Mouse (Mus musculus): ENCODE measurements around the gene Cpne7. TPM values are rescaled to one million over a fixed set of nuclear protein-coding genes. Genes with fewer than 3 reads are reported as not detected.

Cpne7 gene
- polyA plus RNA-seq, 1 experiment, result 7.1 TPM

DNA sequence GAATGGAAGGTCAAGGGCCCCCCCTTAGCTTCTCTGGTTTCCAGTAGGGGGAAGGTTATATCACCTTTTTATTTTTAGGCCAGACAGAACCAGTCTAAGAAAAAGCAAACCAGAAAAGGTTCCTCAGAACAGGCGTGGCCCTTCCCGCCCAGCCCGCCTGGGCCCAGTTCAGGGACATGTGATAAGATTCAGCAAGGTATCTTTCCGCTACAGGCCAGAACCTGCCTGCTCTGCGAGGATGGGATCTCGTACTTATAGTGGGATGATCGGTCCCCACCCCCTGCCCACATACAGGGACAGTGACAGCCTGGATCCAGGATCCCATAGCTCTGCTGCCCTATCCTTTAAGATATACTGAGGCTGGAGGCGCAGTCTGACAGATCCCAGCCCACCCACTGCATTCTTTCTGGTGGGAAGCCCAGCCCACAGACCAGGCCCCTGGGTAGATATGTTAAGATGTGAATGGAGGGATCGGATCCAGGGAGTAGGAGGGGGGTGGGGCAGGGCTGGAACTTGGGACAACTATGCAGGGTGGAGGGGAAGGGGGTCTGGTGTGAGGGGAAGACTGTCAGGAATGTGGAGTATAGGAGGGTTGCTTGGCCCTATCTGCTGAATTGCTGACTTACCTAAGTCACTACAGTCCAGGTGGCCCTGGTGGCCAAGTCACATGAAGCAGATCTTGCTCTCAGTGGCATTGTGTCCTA is 39.0 kb downstream of the Cpne7 start:
- 85% methylated on average over 9 of the region's 9 CpGs for WGBS
- Histone ChIP-seq H3K4me3 (replicated peaks; ENCODE audit: insufficient read depth, low read depth, low read length) (no peak overlapping the region), H3K27me3 (ENCODE audit: control insufficient read depth, insufficient read depth, low read length) (no peaks in the 10 kb centered on the region), H3K27ac (ENCODE audit: insufficient read depth, low read length) (no peak overlapping the region), H3K4me1 (ENCODE audit: control insufficient read depth, insufficient read depth, low read length) (no peaks in the 10 kb centered on the region)
- no peak for TF ChIP-seq CTCF (IDR thresholded peaks at IDR 0.05; ENCODE audit: borderline replicate concordance, insufficient read depth, low read depth, low read length)
- TF ChIP-seq POLR2A (IDR thresholded peaks at IDR 0.05; ENCODE audit: borderline replicate concordance, insufficient read depth, low read length), result no peak
- DNase-seq, result no peak

DNA sequence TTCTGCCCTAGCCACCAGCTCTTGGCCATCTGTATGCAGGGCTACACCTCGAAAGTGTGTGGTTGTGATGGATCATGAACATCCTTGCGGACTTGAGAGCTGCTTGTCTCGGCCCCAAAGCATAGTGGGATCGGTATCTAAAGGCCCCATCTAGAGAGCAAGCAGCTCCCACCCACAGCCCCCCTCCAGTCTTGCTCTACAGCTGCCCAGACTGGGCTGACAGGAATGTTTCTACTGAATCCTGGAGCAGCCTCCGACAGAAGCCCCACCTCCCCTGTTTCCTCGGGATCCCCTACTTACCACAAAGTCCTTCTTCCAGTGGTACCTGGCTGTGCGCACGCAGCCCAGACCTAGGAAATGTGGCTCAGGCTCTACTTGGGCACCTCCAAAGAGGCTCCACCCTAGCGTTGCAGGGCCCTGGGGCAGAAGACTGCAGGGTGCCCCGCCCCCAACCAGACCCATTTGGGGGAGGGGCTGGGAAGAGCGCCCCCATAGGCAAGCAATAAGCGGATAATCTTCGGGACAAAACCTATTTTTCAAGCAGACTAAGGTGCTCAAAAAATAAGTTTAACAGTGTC is 40.8 kb downstream of the Cpne7 start, which contains the start of gene Sult5a1:
Sult5a1 (minus strand) TSS at position 428 of the 578 bp plus-strand sequence.
- H3K27me3 ChIP-seq (ENCODE audit: control insufficient read depth, insufficient read depth, low read length), result no peaks in the 10 kb centered on the region
- no peak within 1 kb of the TSS for H3K4me3 ChIP-seq (replicated peaks; ENCODE audit: insufficient read depth, low read depth, low read length)
- 36% methylated on average over 13 of the region's 13 CpGs for WGBS
- H3K27ac ChIP-seq (ENCODE audit: insufficient read depth, low read length), result no peak within 1 kb of the TSS
- no peak for TF ChIP-seq CTCF (IDR thresholded peaks at IDR 0.05; ENCODE audit: borderline replicate concordance, insufficient read depth, low read depth, low read length)
- no peak for TF ChIP-seq POLR2A (IDR thresholded peaks at IDR 0.05; ENCODE audit: borderline replicate concordance, insufficient read depth, low read length)
- no peaks in the 10 kb centered on the region for H3K4me1 ChIP-seq (ENCODE audit: control insufficient read depth, insufficient read depth, low read length)
- DNase-seq, result no peak

DNA sequence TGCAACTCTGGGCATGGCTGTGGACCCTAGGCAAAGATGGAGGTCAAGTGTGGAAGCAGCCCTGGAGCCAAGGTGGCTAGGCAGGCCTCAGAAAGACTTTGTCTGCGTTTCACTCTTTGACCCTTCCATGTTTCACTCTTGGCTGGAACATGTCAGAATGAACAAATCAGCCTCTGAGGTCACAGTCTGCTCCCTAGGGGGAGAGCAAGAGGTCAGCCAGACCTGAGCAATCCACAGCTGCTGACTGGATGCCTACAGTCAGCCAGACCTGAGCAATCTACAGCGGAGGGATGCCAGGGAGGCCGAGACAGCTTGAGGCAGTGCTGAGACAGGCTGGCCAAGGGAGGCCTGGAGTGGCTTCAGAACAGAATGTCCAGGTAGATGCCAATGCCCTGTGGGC is 64.2 kb downstream of the Cpne7 start:
- Histone ChIP-seq H3K27me3 (ENCODE audit: control insufficient read depth, insufficient read depth, low read length) (no peaks in the 10 kb centered on the region; the same call in 1 of the 2 replicates), H3K4me3 (replicated peaks; ENCODE audit: insufficient read depth, low read depth, low read length) (no peak overlapping the region), H3K27ac (ENCODE audit: insufficient read depth, low read length) (no peak overlapping the region), H3K4me1 (ENCODE audit: control insufficient read depth, insufficient read depth, low read length) (no peaks in the 10 kb centered on the region)
- WGBS, result 59% methylated on average over 3 of the region's 3 CpGs
- TF ChIP-seq CTCF (IDR thresholded peaks at IDR 0.05; ENCODE audit: borderline replicate concordance, insufficient read depth, low read depth, low read length) (no peak), POLR2A (IDR thresholded peaks at IDR 0.05; ENCODE audit: borderline replicate concordance, insufficient read depth, low read length) (no peak)
- DNase-seq, result no peak

Other genes with a start within 250 kb of the Cpne7 start
- 104 and 105 TPM in 2 replicates for gene Ankrd11, start 75.1 kb upstream of the Cpne7 start, polyA plus RNA-seq (2012; rRNA removed)
- 103 and 104 TPM in 2 replicates for gene Spg7, start 54.4 kb upstream of the Cpne7 start, polyA plus RNA-seq (2012; rRNA removed)
- 829 and 864 TPM in 2 replicates for gene Rpl13, start 15.0 kb upstream of the Cpne7 start, polyA plus RNA-seq (2012; rRNA removed)
- gene Sult5a1, start 40.9 kb downstream of the Cpne7 start, polyA plus RNA-seq (2012; rRNA removed), result 0.39 and 0.60 TPM in 2 replicates
- gene Dpep1, start 68.9 kb downstream of the Cpne7 start, polyA plus RNA-seq (2012; rRNA removed), result 0.16 and 0.59 TPM in 2 replicates
- 95.0 and 98.2 TPM in 2 replicates for gene Chmp1a, start 95.4 kb downstream of the Cpne7 start, polyA plus RNA-seq (2012; rRNA removed)
- gene Spata33, start 95.5 kb downstream of the Cpne7 start, polyA plus RNA-seq (2012; rRNA removed), result 6.4 TPM in 2 replicates
- gene Cdk10, start 107.5 kb downstream of the Cpne7 start, polyA plus RNA-seq (2012; rRNA removed), result 92.1 and 97.0 TPM in 2 replicates
- gene Spata2l, start 118.9 kb downstream of the Cpne7 start, polyA plus RNA-seq (2012; rRNA removed), result 18.5 and 22.1 TPM in 2 replicates
- gene Zfp276, start 136.8 kb downstream of the Cpne7 start, polyA plus RNA-seq (2012; rRNA removed), result 33.5 and 36.8 TPM in 2 replicates
- 83.7 and 86.7 TPM in 2 replicates for gene Vps9d1, start 137.0 kb downstream of the Cpne7 start, polyA plus RNA-seq (2012; rRNA removed)
- 3.9 and 4.5 TPM in 2 replicates for gene Fanca, start 201.2 kb downstream of the Cpne7 start, polyA plus RNA-seq (2012; rRNA removed)
- 33.0 and 36.4 TPM in 2 replicates for gene Spire2, start 215.3 kb downstream of the Cpne7 start, polyA plus RNA-seq (2012; rRNA removed)

All from cerebellum, adult 2 months (tissue).